Mouse (Mus musculus): ENCODE results near the gene Rad21l.

Gene Rad21l

DNA sequence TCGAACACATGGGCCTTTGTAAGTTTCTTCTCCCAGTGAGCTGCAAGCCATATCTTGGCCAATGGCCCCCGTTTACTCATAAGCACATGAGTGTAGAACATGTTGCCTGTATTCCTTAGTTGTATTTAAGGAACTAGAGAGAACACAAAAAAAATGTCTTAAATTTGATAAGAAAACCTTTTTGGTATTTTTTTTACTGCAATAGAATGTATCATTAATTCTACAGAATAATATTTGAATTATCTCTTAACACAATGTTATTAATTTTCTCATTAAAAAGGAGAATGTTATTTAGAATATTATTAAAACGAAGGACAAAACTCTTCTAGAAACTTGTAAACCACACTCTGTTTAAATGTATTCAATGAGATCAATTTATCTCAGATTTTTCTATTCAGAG, at the start of gene Rad21l:
Gene Rad21l, minus strand, starts transcription at position 101 of the 400 bp plus-strand sequence.
- in situ Hi-C loops (cut with MboI, MseI), result no loop called here

DNA sequence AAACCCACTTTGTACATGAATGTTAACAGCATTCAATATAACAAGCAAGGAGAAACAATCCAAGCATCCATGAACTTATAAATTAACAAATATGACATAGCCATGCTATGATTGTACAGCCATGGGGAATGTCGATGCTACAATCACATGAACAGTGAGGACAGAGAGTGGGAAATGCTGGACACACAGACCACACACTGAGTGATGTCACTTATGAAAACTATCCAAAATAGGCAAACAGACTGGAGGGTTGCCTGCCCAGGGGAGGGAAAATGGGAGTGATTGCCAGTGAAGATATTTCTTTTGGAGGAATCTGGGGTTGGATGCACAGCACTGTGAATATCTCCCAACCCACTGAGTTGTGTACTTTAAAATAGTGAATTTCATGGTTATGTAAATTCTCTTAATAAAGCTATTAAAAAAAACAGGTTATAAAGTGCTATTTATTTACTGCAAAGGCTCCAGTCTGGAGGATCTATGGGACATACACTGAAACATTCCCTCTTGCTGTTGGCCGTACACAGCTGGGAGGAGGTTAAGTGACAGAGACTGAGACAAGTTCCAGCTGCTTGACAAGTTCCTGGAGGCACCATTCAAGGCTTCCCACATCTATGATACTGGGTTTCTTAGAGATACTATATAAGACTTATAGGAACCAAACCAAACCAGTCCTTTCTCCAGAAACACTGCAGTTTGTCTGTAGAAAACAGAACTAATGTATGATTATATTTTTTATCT, 48.2 kb upstream of the Rad21l start:
- in situ Hi-C loops (cut with MboI, MseI), result no loop called here

DNA sequence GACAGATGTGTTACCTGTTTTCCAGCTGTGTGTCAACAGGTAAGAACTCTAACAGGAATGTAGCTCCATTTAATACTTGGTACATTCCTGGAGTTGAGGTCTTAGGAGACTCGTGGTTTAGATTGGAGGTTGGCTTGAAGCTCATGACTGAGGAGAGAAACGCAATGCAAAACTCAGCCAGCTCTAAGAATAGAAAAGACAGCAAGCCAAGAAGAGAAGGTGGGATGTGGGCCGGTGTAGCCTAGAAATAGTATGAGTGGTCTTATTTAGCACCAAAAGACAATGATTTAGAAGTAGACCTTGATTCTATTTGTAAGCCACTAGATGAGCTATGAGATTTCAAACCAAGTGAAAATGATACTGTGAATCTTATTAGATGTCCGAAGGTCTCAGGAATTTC, 47.2 kb upstream of the Rad21l start:
- in situ Hi-C loops (cut with MboI, MseI), result no loop called here

DNA sequence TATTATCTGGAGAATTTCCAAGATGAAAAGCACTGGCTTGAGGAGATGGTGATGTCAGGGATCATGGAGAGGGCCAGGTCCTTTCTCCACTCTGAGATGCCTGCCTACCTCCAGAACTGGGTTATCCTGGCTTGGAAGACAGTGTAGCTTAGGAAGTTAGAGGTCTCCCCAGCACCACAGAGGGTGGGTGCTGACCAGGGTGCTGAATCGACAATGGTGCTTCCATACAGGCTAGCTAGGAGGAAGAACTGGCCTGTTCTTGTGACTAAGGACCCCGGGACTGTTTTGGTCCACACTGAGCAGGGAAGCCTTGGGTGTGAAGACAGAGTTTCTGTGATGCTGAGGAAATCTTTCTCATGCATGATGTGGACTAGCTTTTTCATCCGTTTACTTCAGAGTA, 44.3 kb upstream of the Rad21l start:
- in situ Hi-C loops (cut with MboI, MseI), result no loop called here

DNA sequence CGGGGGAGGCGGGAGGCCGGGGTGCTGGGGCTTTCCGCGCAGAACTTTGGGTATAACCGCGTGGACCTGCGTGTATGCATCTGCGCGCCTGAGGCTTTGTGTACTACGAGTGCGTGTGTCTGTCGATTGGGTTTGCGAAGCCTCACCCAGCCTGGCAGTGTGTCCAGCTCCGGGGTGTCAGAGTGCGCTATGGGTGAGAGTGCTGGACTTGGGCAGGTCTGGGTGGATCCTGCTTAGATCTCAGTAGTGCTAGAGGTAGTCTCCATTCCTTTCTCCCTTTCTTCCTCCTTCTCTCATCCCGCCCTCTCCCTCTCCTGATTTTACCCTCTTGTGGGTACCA, 34.5 kb upstream of the Rad21l start:
- in situ Hi-C loops (cut with MboI, MseI), result no loop called here

DNA sequence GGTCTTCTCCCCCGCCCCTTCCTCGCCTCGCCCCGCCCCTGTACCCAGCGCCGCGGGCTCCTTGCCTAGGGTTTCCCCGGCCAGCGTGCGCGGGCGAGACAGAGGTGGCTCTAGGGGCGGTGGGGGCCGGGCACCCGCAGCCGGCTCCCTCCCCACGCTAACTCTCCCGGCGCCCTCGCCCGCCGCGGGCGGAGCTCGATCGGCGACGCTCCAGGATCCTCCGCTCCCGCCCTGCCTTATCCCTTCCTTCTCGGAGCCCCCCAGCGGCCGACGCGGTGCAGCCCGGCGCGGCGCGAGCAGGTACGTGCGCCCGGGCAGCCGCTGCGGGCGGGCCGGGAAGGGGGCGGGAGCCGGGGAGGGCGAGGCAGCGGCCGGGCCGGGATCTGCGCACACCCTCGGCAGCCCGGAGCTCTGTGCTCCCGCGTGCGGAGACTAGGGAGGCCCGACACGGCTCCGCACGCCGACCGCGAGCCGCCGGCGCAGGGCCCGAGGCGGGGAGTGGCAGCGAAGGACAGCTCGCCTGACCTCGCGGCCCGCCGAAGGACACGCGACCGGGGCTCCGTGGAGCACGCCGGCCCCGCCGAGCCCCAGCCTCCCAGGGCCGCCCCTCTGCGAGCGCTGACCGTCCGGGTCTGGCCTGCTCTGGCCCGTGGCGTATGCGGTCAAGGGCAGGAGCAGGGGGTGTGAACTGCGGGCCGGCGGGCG, 34.0 kb upstream of the Rad21l start:
- in situ Hi-C loops (cut with MboI, MseI), result no loop called here

DNA sequence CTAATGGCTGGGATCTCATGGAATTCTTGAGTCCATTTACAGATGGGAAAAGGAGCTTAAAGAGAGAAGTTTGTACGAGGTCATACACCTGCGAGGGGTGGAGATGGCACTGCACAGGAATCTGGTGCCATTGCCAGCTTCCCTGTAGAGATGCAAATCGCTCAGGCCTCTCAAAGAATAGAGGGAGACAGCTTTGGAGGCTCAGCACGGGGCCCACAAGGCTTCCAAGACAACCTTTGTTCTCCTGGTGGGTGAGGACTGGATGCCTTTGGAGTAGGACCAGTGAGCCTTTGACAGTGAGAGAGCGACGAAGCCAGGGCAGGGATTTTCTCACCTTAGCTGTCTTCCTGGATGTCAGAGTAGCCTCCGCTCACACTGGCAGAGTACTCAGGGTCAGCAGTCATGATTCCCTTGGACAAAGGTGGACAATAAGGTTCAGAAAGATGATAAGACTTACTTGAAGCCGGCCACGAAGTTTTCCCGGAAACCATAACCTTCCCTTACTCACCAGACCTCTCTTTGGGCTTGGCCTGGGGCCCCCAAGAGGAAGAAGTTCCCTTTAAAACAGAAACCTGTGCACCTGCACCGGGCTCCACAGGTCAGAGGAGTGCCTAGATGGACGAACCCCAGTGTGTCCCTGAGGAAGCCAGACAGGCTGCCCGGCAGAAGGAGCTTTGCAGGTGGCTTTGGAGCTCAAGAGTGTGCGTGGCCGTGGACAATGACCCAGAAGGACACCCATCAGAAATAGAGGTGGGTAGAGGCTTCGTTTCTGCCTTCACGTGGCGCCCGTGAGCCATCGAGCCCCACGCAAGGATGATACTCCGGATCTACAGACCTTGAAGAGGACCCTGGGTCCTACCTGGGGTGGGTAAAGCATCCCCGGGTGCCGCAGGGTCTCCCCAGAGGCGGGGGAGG, 33.2 kb upstream of the Rad21l start, which contains the start of gene Tmem74b:
Gene Tmem74b, plus strand, starts transcription at position 778 of the 915 bp plus-strand sequence.
- in situ Hi-C loops (cut with MboI, MseI), result no loop called here

DNA sequence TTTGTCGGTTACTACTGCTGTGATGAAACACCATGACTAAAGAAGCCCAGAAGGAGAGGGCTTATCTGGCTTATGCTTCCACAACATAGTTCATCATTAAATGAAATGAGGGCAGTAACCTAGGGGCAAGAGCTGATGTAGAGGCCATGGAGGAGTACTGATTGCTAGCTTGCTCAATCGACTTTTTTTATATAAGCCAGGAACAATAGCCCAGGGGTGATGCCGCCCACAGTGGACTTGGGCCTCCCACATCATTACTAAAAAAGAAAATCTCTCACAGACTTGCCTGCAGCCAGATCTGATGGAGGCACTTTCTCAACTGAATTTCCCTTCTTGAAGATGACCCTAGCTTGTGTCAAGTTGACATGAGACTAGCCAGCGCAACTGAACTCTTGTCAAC, 14.6 kb upstream of the Rad21l start:
- in situ Hi-C loops (cut with MboI, MseI), result loop anchor here (10.0 to 25.0 kb wide), 2 partner anchors 196 to 1858 kb away; partner anchors contain the start of genes 4921509C19Rik (in 1 of the 2), Nsfl1c (in 1 of the 2) and Syndig1 (in 1 of the 2)

DNA sequence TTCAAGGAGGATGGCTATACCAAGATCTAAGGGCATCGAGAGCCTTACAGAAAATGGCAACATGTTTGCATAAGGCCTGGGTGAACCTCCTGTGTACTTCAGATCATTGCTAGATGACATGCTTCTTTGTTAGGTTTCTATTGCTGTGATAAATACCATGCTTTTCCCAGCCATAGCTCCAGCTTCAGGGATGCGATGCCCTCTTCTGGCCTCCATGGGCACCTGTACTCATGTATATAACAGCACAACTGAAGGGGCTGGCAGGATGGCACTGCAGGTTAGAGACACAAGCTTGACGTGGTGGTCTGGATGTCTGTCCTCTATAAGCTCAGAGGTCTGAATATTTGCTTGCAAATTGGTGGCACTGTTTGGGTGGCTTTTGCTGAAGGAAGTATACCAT, 14.0 kb upstream of the Rad21l start:
- in situ Hi-C loops (cut with MboI, MseI), result loop anchor here (10.0 to 25.0 kb wide), 2 partner anchors 195 to 1858 kb away; partner anchors contain the start of genes 4921509C19Rik (in 1 of the 2), Nsfl1c (in 1 of the 2) and Syndig1 (in 1 of the 2)

DNA sequence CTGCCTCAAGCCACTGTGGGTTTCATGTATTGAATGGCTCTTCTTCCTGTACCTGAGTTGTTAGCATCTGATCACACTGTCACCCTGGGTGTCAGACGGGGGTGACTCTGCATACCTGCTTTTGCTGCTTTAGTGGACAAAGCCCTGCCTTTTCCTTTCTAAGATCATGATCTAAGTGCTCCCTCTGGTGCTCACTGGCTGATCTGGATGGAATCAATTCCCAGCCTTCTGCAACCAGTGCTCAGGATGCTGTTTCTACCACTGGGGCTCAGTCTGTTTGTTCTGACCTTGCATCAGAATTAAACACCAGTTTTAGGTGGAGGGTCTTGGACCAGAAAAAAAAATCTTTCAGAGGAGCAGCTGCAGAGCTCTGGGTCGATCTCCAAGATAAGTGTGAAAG, 7.9 kb upstream of the Rad21l start:
- in situ Hi-C loops (cut with MboI, MseI), result loop anchor here in 1 of 2 experiments (25.0 kb wide), 1 partner anchor 189 kb away; the partner anchor contains the start of genes 4921509C19Rik and Nsfl1c

DNA sequence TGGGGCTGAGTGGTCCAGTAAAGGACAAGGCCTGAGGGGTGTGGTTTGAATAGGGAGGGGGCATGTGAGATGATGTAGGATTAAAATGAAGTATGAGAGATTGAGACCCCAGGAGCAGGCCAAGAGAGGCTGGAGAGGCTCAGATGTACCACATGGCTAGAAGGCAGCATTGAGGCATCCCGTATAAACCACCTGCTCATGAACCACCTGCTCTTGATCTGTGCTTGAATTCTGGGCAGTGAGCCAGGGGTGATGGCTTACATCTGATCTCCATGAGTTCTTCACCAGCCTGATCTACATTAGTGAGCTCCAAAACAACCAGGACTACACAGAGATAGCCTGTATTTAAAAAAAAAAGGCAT, 2.6 kb upstream of the Rad21l start:
- in situ Hi-C loops (cut with MboI, MseI), result no loop called here

DNA sequence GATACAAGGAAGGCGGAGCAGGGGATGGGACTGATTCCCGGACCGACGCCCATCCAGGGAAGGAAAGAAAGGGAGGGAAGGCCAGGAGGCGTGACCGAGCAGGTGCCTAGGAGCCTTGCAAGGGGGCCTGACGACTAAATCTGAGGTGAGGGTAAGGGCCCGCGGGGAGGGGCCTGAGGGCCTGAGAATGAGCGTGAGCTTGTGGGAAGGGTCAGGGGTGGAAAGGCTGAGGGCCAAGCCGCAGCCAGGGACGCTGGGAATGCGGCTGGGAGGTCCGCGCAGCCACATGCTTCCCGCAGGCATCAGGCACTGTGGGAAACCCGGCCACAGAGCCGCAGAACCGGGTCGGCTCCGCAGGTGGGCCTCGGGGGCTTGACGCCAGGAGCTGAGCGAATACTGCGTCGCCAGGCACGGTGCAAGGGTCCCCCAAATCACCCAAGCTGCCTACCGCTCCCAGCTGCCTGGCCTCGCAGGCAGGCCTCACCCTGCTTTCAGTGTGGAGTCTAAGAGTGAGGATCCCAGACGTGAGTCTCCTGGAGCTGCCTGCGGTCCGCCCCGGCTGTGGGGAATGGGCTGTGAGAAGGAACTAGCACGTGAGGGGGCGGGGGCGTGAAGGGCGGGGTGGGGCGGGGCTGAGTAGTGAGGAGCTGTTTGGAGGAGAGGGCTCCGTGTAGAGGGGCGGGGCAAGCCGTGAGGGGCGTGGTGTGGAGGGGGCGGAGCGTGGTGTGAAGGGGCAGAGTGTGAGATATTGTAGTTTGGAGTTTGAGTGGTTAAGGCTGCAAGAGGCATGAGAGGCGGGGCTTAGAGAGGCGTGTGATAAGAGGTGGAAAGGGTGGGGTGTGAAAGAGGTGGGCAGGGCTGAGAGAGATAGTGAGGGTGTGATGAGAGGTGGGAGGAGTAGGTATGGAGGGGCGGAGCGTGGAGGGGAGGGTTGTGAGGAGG, 2.0 kb upstream of the Rad21l start:
- in situ Hi-C loops (cut with MboI, MseI), result no loop called here

DNA sequence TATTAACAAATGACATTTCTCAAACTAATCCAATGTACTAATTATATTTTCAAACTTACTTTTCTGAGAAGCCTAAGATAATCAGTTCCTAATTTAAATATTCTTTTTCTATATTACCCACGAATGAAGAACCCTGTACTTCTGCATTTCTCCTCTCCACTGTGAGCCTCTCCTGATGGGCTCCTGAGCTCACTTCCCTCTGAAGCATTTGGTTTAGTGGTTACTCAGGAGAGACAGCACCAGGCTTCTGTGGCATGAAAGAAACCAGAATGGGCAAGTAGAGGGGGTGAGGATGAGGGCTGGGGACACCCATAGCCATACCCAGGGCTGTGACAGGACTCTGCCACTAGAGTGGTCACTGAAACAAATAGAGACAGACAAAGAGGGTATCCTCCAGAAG, 16.3 kb downstream of the Rad21l start:
- in situ Hi-C loops (cut with MboI, MseI), result no loop called here

DNA sequence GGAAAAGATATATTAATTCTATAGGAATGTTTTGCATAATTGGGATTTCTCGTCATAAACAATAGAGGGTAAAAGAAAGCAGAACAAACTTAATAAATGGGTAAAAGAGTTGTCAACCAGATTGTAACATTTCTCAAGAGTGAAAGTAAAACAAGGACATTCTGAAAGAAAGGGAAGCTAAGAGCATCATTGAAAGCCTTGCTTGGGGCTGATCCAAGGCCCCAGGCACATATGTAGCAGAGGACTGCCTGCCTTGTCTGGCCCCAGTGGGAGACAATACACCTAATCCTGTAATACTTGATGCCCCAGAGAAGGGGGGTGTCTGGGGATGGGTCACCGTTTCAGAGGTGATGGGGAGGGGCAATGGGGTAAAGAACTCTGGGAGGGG, 32.3 kb downstream of the Rad21l start:
- in situ Hi-C loops (cut with MboI, MseI), result loop anchor here in 1 of 2 experiments (25.0 kb wide), 1 partner anchor 374 kb away; no protein-coding TSS in a partner anchor

DNA sequence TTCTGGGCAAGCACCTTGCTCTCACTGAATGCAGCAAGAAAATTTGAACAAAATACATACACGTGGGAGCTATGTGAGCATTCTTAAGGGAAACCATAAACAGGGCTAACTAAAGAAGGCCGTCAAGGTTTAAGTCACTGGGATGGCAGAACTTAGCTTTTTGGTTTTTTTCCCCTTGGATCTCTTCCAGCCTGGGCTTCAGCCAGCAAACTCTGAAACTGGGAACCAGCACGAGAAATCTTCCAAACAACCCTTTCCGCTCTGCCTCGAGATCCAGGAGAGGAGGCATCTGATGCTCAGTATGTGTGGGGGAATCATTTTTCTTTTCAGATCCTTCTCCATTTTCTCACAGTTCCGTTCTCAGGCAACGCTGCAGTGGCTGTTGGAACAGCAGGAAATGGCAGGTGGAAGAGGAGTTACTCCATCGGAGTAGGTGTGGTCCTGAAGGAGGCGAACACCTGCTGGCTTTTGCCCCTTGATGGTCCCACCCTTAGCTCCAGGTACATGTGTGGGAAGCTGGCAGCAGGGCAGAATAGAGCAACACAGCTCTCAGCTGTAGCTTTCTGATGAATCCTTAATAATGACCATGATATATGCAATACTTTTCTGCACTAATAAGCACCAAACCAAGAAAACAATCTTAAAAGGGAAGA, 32.8 kb downstream of the Rad21l start:
- in situ Hi-C loops (cut with MboI, MseI), result loop anchor here in 1 of 2 experiments (25.0 kb wide), 1 partner anchor 373 kb away; no protein-coding TSS in a partner anchor

DNA sequence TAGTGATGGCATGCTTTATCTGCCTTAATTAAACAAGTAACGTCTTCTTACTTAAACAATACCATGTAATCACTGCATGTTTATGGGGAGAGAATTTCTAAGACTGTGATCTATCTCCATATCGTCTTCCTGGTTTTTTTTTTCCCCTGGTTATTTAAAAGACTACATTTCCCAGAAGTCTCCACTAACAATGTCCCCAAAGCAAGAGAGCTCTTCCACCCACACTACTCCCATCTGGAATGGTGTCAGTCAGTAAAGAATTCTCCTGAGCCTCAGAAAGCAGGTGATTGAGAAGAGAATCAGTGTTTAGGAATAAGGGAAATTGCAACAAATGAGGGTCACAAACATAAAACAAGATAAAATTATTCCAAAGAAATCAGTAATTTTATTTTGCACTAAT, 33.4 kb downstream of the Rad21l start:
- in situ Hi-C loops (cut with MboI, MseI), result loop anchor here in 1 of 2 experiments (25.0 kb wide), 1 partner anchor 373 kb away; no protein-coding TSS in a partner anchor

DNA sequence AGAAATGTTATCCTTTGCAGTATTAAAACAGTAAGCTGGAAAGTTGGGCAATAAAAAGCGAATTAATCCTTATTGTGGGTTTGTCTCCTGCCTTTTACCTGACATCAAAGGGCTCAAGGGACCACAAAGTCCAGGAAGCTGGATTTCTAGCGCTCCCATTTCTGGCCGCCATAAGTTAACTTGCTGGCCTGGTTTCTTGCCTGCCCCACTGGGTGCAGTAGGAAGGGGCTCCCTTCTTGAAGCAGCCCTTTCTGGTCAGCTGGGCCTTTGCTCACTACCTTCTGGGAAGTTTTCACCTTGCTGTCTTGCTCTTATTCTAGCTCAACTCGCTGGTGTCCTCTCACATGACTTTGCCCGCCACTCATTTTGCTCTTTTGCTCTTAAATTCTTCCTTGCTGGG, 35.4 kb downstream of the Rad21l start:
- in situ Hi-C loops (cut with MboI, MseI), result loop anchor here in 1 of 2 experiments (25.0 kb wide), 1 partner anchor 371 kb away; no protein-coding TSS in a partner anchor

DNA sequence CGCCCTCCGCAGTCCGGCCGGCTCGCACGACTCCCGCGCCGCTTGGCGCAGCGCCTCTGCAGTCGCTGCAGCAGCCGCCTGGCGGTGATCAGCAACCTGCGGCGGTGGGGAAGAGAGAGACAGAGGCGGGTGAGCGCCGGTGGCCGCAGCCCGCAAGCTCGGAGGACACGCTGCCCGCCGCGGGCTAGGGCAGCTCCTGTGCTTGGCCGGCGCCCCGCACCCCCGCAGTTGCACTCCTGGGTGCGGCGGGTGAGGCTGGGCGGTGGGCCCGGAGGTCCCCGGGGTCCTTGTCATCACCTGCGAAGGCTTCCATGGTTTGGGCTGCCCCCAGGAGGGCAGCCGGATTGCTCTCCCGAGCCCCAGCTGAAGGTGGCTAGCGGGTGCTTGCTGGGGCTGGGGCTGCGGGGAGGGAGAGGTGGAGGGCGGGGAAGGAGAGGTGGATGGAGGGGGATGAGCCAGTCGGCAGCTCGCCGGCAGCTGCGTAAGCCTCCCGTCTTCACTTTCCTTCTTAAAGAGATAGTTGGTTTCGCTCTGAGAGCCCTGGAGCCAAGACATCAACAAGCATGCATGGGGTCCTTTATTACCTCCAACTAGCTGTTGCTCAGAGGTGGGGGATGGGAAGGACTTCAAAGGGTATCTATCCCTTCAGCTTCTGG, 36.0 kb downstream of the Rad21l start, which contains the start of gene Snph:
Gene Snph, minus strand, starts transcription at position 435 of the 656 bp plus-strand sequence.
- in situ Hi-C loops (cut with MboI, MseI), result loop anchor here in 1 of 2 experiments (25.0 kb wide), 1 partner anchor 370 kb away; no protein-coding TSS in a partner anchor
